Mouse (Mus musculus): Measurements from ENCODE around the gene Tgfbr3.
"Not testable (repeated sequence)": the region's sequence is repeated elsewhere in the genome, so short reads cannot be mapped to it uniquely, and the experiment has no call there.

Tgfbr3 gene

GRCm38 (mm10) chr5:107276186-107276585, 13.2 kb downstream of the Tgfbr3 start:
- DNase-seq: no peak

- no peak for DNase-seq
These were observed 17.0 kb downstream of the Tgfbr3 start for GRCm38 (mm10) chr5:107272252-107273028.

GRCm38 (mm10) chr5:107269006-107269328, 20.5 kb downstream of the Tgfbr3 start:
- DNase-seq: no peak

- no peak for DNase-seq
These were observed 21.1 kb downstream of the Tgfbr3 start for GRCm38 (mm10) chr5:107268121-107269005.

- DNase-seq: no peak
These were observed 22.9 kb downstream of the Tgfbr3 start for GRCm38 (mm10) chr5:107266566-107266965.

GRCm38 (mm10) chr5:107264426-107265360, 24.7 kb downstream of the Tgfbr3 start:
- DNase-seq: peak; percentile 46

GRCm38 (mm10) chr5:107263836-107264235, 25.6 kb downstream of the Tgfbr3 start:
- no peak for DNase-seq

GRCm38 (mm10) chr5:107261930-107262329, 27.5 kb downstream of the Tgfbr3 start:
- DNase-seq: no peak

- no peak for DNase-seq
These were observed 28.5 kb downstream of the Tgfbr3 start for GRCm38 (mm10) chr5:107260708-107261495.

GRCm38 (mm10) chr5:107259487-107260040, 29.9 kb downstream of the Tgfbr3 start:
- DNase-seq: no peak

- no peak for DNase-seq
These were observed 36.0 kb downstream of the Tgfbr3 start for GRCm38 (mm10) chr5:107253395-107253794.

- DNase-seq: no peak
These were observed 37.0 kb downstream of the Tgfbr3 start for GRCm38 (mm10) chr5:107252435-107252834.

- no peak for DNase-seq
These were observed 37.6 kb downstream of the Tgfbr3 start for GRCm38 (mm10) chr5:107251751-107252305.

GRCm38 (mm10) chr5:107250548-107251272, 38.7 kb downstream of the Tgfbr3 start:
- DNase-seq: no peak

- DNase-seq: no peak
These were observed 40.7 kb downstream of the Tgfbr3 start for GRCm38 (mm10) chr5:107248732-107249131.

GRCm38 (mm10) chr5:107248302-107248701, 41.1 kb downstream of the Tgfbr3 start:
- not testable (repeated sequence) for DNase-seq

- no peak for DNase-seq
These were observed 41.6 kb downstream of the Tgfbr3 start for GRCm38 (mm10) chr5:107247786-107248185.

GRCm38 (mm10) chr5:107243445-107243844, 46.0 kb downstream of the Tgfbr3 start:
- DNase-seq: no peak

GRCm38 (mm10) chr5:107242993-107243392, 46.4 kb downstream of the Tgfbr3 start:
- DNase-seq: no peak

- no peak for DNase-seq
These were observed 49.2 kb downstream of the Tgfbr3 start for GRCm38 (mm10) chr5:107240276-107240675.

- no peak for DNase-seq
These were observed 51.4 kb downstream of the Tgfbr3 start for GRCm38 (mm10) chr5:107237971-107238426.

Data from thymus, postnatal 4 days (tissue).